Mouse (Mus musculus) layer of hippocampus, postnatal 36 days (tissue): ENCODE results near the gene Hnrnph1. TPM values are rescaled to one million over a fixed set of nuclear protein-coding genes. Genes with fewer than 3 reads are reported as not detected.

ENCODE experiments used
- DNase-seq, 2 experiments: peaks; one replicate each; pipeline ENCODE4 v3.0.0; 2022
- total RNA-seq, 2 experiments: library from RNA; stranded (reverse); gene quantifications; 2 replicates each; pipeline ENCODE4 v1.2.3; 2021

Hnrnph1 gene
- total RNA-seq, 2 experiments from 2014 or later = 303 to 325 TPM

DNA sequence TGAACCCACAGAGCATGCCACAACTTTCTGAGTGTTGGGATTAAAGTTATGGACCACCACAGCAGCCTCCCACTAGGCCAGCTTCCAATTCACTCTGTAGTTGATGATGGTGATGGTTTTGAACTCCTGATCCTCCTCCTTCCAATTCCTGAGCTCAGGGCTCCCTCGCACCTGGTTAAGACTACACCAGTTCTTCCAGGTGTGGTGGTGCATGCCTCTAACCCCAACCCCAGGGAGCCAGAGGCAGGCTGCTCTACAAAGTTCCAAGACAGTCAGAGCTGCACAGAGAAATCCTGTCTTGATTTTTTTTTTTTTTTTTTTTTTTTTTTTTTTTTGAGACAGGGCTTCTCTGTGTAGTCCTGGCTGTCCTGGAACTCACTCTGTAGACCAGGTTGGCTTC, 3.2 kb upstream of the Hnrnph1 start:
- no peak for DNase-seq

DNA sequence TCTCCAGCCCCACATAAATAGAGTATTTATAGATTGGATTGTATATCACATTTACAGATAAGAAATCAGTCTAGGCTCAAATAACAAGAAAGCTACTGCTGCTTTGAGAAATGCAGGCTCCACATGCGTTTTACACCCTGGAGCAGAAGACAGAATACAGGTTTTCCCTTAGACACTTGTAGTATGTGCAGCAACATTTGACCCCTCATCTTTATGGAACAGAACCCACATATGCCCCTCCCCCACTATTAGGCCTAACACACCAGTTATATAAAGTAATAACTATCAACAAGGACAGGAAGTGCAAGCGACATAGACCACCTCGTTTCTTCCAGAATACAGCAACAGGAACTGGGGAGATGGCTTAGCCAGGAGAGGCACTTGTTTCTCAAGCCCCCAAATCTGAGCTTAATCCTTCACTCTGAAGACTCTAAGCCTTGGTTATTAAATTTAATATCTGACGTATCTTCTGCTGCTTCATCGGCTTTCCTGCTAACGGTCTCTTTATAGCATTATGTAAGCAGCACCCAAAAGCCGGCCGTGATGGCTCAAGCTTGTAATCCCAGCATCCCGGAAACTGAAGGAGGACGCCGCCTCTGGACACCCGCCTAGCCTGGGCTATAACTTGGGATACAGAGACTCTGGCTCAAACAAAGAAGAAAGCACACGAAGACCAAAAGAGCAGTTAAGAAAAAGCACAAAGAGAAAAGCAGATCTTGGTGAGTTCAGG, 2.3 kb upstream of the Hnrnph1 start:
- no peak for DNase-seq

DNA sequence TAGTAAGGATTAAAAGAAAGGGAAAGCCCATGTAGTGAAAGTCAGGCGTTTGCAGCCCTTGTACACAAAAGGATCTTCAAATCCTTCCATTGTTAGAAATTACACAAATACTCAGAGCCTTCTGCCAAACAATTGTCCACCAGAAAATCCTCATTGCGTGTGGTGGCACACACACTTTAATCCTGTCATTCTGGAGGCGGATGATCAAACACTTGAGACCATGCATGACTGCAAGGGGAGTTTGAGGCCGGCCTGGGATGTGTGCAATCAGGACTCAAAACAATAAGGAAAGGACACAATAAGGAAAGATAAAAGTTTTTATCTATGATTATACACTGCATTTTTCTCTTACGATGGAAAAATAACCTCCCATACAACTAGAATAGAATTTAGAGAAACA, 1.4 kb upstream of the Hnrnph1 start:
- DNase-seq = no peak

DNA sequence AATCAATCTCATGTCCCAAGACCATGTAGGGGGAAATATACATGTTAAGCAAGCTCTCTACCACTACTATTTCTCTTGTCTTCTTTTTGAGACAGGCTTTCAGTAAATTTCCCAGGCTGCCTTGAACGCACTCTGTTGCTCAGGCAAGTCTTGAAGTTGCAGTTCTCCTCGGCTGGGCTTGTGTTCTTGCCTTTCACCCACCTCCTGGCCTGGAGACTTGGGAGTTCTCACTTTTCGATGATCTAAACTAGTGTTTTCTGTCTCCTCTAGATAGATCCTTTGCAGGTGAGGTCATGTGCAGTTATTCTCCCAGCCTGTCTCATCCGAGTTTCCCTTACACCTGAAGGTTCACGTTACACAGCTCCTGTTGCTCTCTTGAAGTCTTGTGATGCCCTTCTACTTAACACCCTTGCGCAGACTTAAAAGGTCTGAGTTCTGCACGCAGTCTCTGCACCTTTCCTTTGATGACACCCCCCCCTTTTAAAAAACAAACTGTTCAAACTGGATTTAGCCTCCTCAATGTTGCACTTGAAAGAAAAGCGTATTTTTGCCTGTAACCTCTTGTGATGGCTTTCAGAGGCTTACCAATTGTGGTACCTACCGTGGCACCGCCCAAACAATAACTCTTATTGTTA, 517 bp upstream of the Hnrnph1 start:
- DNase-seq = no peak

DNA sequence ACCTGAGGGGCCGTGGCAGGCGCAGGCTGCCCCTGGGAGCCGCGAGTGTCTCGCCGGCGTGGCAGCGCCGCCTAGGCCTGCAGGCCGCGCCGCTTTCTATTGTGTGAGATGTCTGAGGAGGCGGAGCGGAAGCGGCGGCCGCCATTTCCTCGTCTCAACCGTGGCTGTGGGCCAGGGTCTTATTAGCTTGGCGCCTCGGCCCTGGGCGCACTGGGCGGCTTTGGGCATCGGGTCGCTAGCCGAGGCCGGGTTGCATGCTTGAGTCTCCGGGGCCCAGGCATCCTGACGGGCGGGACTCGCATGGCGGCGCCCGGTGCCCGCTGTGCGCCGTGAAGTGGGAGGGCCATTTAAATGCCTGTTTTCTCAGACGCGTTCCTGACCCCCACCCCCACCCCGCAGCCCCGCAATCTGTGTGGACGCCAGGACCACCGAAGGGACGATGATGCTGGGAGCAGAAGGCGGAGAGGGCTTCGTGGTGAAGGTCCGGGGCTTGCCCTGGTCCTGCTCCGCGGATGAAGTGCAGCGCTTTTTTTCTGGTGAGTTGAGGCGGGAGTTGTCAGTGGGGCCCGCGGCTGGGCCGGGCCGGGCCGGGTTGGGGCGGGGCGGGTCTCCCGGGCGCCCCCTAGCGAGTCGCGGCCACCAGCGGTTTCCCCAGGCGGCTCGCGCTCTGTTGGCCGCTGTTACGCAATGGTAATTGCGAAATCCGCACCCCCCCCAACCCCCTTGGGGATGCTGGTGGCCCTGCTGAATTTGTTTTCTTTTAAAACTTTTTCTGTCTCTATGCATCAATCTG, 1.3 kb downstream of the Hnrnph1 start:
- DNase-seq = peak; percentile 79 to 82

DNA sequence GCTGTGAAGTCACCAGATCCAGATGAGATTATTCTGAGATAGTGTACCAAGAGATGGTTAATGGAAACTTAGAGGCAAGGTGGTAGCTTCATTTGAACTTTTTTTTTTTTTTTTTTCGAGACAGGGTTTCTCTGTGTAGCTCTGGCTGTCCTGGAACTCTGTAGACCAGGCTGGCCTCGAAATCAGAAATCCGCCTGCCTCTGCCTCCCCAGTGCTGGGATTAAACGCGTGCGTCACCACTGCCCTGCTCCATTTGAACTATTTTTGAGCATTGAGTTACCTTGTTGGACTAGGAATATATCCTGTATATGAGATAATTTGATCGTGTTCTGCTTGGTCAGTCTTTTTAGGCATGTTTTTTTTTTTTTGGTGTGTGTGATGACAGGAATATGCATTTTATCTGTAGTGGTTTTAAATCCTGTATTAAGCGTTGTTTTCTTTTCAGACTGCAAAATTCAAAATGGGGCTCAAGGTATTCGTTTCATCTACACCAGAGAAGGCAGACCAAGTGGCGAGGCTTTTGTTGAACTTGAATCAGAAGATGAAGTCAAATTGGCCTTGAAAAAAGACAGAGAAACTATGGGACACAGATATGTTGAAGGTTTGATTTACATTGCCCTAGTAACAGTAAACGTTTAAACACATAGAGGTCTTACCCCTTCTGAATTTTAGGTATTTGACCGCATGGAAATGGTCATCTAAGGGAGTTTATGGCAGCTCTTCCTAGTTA, 2.4 kb downstream of the Hnrnph1 start:
- no peak for DNase-seq

DNA sequence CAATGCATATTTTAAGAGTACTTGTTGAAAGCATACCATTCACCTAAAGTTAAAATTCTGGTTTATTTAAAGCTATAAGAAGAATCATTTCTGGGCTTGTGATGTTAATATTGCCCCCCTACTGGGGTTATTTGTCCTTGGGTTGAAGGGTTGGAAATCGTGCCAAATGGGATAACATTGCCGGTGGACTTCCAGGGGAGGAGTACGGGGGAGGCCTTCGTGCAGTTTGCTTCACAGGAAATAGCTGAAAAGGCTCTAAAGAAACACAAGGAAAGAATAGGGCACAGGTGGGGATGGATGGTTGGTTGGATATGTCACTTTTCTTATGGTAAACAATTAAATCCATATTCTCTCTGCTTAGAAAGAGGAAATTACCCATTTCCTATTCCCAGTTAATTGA, 4.5 kb downstream of the Hnrnph1 start:
- DNase-seq = no peak

DNA sequence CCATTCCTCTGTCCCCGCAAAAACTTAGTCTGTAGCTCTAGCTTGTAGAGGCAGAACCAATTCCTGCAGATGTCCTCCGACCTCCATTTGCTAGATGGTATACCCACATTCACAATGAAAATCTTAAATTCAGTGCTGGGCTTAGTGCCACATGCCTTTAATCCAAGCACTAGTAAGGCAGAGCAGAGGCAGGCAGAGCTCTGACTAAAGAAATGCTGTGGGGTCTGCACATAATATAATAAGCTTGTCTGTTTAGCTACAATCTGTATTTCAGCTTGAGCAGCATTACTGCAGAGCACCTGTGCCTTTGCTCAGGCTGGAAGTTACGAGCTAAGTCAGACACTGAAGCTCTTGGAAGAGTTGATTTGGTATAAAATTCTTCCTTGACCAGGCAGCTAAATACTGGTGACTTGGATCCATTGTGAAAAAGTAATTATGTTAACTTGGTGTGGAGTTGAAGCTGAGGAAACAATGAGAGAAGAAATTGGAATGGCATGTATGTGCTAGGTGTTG, 10.4 kb downstream of the Hnrnph1 start:
- DNase-seq = no peak

DNA sequence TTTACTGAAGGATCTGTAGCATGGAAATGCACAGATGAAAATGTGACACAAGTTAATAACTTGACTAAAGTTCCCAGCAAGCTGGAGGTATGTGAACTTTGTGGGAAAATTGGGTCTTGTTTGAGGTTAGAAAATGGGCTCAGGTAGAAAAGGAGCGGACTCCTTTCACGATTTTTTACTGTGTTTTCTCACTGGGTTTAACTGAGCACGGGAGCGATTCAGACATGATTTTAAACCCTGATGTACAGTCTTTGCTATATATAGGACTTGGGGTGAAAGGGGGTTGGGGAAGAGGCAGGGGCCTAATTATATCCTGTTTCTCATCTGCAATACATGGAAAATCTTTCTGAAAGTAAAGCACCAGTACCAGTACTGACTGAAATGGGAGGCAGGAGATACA, 10.9 kb downstream of the Hnrnph1 start:
- DNase-seq = no peak

DNA sequence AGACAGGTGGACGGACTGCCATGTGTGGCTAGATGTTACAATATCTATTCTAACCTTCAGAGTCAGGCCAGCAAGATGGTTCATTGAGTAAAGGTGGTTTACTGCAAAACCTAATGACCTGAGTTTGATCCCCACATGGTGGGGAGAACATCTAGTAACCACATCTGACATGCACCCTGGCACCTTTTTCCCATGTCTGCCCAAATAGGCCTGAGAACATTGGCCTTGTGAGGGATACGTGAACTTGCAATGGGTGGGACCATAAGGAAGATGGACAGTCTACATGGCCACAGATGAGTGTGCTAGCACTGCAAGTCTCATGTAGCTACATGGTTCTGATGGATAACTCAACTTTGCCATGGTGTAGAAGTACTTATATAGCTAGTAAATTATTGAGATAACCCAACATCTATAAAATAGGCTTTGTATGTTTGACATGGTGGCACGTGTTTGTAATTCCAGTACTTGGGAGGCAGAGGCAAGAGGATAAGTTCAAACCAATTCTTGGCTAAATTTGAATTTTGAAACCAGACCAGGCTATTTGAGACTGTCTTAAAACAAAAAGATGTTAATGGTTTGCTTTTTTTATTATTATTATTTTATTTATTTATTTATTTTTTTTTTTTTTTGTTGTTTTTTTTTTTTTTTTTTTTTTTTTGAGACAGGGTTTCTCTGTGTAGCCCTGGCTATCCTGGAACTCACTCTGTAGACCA, 11.6 kb downstream of the Hnrnph1 start:
- DNase-seq = no peak

DNA sequence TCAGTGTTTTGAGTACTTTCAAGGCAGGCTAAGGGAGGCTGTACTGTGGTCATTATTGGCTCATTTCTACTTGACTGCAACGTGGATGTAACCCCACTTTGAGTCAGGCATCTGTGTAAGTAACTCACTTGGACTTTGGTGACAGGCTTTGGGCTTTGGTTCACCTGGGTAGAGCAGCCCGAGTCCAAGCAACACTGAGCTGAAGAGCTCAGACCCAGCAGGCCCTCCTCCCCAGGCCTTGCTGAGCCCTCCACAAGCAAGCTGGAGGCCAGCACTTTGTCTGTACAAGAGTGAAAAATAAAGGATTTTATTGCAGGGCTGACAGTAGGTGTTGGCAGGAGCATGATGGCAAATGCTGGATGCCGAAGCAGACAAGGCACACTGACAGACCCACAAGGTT, 12.2 kb downstream of the Hnrnph1 start:
- no peak for DNase-seq

DNA sequence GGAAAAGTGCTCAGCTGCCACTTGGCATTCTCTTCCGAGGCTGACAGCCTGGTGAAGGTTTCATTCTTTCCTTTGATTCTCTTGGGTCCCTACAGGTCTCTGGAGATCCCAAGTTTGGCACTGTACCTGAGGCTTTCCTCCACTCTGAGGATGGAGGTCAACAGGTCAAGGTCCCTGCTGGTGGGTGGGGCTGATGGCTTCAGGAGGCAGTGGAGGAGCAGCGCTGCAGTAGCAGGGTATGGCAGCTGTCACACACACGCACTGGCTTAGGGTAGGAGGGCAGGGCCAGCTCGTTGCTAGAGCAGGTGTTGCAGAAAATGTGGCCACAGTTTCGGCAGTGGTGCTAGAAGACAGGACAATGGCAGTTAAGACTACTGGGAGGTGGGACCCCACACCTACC, 12.8 kb downstream of the Hnrnph1 start:
- DNase-seq = no peak

DNA sequence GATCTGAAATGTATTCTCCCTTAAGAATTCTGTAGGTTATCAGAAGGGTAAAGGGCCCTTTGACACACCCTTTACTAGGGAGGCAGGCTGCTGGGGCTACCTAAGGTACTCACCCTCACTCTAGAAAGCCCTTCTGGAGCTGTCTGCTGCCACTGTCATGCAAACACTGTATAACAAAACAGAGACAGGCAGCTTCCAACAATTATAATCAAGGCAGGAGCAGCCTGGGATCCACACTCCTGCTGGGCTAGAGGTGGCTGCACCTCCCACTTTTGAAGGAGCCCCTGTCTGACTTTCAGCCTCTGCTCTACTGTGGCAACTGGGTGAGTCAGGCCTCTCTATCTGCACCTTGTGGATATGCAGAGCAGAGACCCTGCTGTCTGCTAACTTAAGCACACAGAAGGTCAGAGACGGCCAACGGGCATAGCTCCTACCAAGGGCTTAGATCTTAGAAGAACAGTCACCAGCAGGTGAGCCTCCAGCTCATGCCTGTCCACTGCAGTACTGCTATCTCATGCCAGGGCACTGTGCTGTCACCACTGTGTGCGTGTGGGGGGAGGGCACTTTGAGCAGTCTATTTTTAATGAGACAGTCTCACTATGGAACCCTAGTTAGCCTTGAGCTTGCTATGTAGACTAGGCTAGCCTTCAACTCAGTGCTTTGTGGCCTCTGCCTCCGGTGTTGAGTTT, 14.6 kb downstream of the Hnrnph1 start:
- no peak for DNase-seq

DNA sequence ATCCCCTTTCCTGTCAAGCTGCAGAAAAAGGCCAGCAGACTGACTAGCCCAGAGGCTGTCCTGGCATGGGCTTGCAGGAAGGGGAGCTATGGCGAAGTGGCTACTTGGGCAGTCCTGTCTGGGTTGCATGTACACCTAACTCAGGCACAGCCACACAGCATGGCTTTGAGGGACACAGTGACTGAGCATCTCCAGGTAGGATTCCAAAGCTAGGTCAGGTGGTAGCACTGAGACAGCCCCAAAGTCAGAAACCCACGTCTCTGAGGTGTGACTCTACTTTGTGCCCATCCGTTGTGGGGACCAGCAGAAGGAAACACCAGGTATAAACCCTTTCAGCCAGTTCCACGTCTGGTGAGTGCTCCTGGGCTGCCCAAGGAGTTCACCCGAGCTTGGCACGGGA, 16.5 kb downstream of the Hnrnph1 start:
- no peak for DNase-seq

DNA sequence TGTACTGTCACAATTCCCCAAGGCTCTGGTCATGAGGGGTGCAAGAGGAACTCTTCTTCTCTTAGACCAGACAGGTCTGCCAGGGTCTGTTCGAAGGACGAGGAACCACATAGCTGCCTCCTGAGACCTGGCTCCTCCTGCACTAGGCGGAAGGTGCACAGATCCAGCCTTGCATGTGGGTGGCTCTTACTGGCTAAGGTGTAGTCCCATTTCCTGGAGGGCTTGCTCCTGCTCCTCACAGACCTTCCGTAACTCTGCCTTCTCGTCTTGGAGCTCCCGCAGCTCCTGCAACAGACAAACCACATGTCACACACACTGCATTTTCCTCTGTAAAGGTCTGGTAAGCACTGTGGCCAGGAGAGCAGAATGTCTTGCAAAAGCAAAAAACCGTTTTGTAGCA, 17.9 kb downstream of the Hnrnph1 start:
- no peak for DNase-seq

DNA sequence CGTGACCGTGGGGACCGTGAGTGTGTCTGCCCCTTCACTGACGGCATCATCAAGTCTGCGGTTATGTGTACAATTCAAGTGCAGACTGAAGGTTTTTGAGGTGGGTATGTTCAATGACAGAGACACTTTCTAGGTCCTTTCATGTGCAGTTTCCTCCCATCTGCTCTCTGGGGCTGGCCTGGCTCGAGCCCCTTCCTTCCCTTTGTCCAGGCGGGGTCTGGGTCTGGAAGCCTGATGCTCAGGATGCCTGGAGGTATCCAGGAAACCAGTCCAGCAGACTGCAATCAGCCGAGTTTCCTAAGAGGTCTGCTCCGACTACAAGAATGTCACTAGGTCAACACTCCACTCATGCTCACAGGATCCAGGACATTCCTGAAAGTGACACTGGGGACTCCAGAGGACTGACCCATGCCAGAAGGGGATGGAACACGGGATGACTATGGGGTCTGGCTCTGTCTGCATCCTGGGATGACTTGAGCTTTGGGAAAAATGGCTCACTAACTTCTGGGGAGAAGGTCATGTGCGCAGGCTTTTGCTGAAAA, 20.0 kb downstream of the Hnrnph1 start:
- no peak for DNase-seq

DNA sequence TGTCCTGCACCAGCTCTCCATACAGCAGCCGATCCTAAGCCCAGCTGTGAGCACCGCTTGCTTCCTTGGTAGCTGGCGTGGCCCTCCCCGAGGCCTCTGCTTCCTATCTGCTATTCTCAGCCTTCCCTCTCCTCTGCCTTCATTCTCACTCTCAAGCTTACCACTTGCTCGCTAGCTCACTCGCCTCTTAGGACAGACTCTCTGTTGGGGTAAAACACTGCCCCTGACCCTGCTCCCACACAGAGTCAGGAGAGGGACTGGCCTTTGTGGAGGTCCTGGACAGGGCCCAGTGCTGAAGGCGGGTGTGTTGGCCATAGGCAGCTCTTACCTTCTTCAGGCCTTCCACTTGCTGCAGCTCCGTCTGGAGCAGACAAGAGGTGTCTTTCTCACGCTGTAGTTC, 20.5 kb downstream of the Hnrnph1 start:
- no peak for DNase-seq

DNA sequence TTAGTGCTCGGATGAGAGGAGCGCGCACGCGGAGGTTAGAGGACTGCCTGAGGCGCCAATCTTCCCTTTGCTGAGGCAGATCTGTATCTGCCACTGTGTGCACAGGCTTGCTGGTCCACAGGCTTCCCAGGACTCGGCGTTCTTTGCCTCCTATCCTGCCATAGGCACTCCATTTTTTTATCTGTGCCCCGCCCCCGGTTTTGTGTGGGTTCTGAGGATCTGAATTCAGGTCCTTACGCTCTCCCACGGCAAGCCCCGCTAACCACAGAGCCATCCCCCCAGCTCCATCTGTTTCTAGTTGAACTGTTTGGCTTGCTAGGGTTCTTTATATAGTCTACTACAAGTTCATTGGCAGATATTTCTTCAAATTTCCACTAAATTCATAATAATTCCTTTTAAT, 22.0 kb downstream of the Hnrnph1 start:
- no peak for DNase-seq

DNA sequence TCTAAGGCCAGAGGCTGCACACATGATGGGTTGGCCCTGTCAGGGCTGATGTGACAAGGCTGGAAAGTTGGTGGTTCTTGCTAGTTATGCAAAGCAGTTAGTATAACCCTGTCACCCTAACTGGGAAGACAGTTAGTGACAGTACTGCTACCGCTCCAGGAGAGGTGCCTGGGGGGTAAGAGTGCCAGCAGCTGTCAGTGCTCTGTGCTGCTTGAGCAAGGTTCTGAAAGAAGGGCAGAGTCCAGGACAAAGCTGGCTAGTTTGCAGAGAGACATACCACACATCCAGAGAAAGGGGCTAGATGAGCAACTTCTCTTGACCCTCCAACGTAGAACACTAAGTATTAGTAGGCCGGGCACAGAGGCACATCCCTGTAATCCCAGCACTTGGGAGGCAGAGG, 25.7 kb downstream of the Hnrnph1 start:
- no peak for DNase-seq

DNA sequence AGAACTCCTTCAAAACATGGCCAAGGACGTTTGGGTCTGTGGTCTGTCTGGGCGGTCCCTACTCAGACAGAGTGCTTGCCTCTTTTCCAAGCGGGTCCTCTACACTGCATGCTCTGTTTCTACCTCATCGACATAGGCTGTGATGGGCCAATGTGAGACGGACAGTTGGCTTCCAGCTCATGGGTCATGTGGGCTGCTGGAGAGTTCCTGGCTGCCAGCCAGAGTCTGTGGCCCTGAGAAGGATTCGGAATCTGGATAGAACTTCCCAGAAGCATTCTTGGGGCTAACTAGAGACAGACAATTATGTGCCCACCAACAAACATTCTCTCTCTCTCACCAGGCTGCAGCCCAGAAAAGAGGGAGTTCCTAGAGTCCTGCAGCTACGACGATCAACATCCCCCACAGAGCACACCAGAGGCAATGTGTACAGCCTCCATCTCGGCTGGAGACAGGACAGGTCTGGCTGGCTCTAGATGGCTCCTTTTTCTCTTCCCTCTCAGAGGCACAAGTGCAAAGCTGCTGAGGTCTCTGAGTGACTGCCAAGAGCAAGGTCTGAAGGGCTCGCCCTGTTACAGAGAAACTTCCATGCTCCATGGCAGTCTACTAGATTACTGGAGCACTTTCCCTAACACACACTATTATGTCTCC, 26.7 kb downstream of the Hnrnph1 start:
- no peak for DNase-seq

DNA sequence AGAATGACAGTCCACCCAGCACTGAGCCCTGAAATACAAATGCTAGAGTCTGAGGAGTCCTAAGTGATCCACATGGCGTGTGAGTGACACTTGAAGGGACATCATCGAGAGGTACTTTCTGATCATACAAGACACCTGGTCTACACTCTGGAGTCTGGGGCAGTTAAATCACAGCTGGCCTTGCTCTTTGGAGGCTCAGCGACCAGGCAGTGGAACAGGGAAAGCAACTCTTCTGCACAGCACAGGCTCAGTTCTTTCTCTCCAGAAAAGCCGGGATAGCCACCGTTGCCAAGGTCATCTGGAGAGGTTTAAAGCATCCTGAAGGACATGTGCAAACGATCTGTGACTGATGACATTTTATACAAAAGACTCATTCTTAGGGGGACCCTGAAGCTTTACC, 30.4 kb downstream of the Hnrnph1 start:
- no peak for DNase-seq
